ENCODE assay signal across 7 mouse cellular contexts in the genomic region with DNA sequence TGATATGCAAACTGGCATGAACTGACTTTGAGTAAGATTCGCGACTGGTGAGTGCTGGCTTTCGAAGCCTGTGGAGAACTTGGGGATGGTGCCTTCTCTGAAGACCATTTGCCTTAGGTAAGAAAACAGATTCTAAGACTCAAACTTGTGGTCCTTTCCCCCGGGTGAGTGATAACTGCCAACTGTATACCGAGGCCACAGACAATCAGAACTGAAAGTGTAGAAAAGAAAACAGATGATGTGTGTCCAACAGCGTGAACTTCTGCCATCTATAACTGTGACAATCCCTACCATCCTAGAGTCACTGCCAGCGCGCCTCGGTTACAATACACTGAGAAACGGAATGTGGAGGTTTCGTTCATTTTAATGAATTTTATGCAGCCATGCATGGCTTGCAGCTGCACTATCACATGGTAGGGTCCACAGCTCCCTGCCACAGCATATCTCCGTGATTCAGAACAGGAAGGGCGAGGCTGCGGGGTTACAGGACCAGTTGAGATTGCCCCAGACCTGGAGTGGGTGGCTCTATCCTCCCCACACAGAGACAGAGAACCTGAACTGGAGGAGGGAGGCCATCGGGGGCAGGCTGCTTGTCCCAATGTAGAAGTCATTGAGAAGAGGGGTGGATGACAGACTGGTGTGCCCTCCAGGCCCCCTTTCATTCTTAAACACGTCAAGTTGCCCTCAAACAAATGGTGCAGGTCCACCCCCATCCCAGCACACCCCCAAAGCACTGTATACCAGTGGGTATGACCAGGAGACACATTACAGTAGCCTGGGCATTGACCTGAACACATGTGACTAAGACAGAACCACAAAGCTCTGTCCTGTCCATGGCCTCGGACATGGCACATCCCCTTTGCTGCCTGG. TPM values are rescaled to one million over a fixed set of nuclear protein-coding genes. Genes with fewer than 3 reads are reported as not detected.
A peak's percentile ranks its signal among the peaks of the same experiment; 100 is the strongest.
DNase-seq lines count a peak whose midpoint lies in the region; ATAC-seq and TF ChIP-seq lines count a peak whose summit lies in the region.

No protein-coding gene starts in this region.

- ATAC-seq in limb, embryonic 13.5 days (ENCODE audit: low FRiP score, low read depth): no peak
- no peak for ATAC-seq in midbrain, embryonic 16.5 days

- TF ChIP-seq CTCF in lung, adult 2 months (IDR thresholded peaks at IDR 0.05; ENCODE audit: insufficient read depth, low read length): no peak

- no peaks in the 10 kb centered on the region for H3K9me3 ChIP-seq in forebrain, embryonic 10.5 days
- H3K9me3 ChIP-seq in limb, embryonic 13.5 days: no peaks in the 10 kb centered on the region
- H3K9me3 ChIP-seq in midbrain, embryonic 16.5 days (replicated peaks; ENCODE audit: control insufficient read depth, low read length, poor library complexity, severe bottlenecking): no peaks in the 10 kb centered on the region

- peaks cover 1% of the 10 kb centered on the region; the same call in 1 of the 2 replicates for H3K27me3 ChIP-seq in forebrain, embryonic 10.5 days (ENCODE audit: poor library complexity, severe bottlenecking)
- no peaks in the 10 kb centered on the region for H3K27me3 ChIP-seq in limb, embryonic 13.5 days
- H3K27me3 ChIP-seq in midbrain, embryonic 16.5 days (ENCODE audit: control insufficient read depth, insufficient read depth, low read depth, low read length): no peaks in the 10 kb centered on the region

- H3K27ac ChIP-seq in forebrain, embryonic 10.5 days: peak overlapping the region; percentile 89
- H3K27ac ChIP-seq in limb, embryonic 13.5 days: no peak overlapping the region
- H3K27ac ChIP-seq in midbrain, embryonic 16.5 days (ENCODE audit: low read length): no peak overlapping the region

- 61% methylated on average over 17 of the region's 17 CpGs for WGBS in lung, adult 2 months
- WGBS in forebrain, embryonic 10.5 days: 88% methylated on average over 17 of the region's 17 CpGs
- WGBS in limb, embryonic 13.5 days: 86% methylated on average over 17 of the region's 17 CpGs
- WGBS in midbrain, embryonic 16.5 days: 85% methylated on average over 17 of the region's 17 CpGs

- DNase-seq in lung, adult 2 months: no peak
- DNase-seq in lung, postnatal 14 days: no peak
- DNase-seq in forebrain, embryonic 10.5 days (ENCODE audit: extremely low spot score, low spot score): no peak
- DNase-seq in left cerebral cortex, adult 8-10 months (ENCODE audit: low spot score in 2 of 2): no peak
- DNase-seq in gastrocnemius, adult 18-20 months (ENCODE audit: low spot score): no peak

- peaks cover 16% of the 10 kb centered on the region for H3K36me3 ChIP-seq in forebrain, embryonic 10.5 days (replicated peaks)
- H3K36me3 ChIP-seq in limb, embryonic 13.5 days: peaks cover 10% of the 10 kb centered on the region
- H3K36me3 ChIP-seq in midbrain, embryonic 16.5 days (ENCODE audit: control insufficient read depth, insufficient read depth, low read length): peaks cover 5% of the 10 kb centered on the region

- peak overlapping the region; percentile 58 for H3K4me2 ChIP-seq in limb, embryonic 13.5 days (replicated peaks)
- H3K4me2 ChIP-seq in midbrain, embryonic 16.5 days (ENCODE audit: low read length): peak overlapping the region; percentile 62

- peaks cover 10% of the 10 kb centered on the region for H3K4me1 ChIP-seq in lung, adult 2 months (ENCODE audit: control insufficient read depth, insufficient read depth, low read length)
- peaks cover 50% of the 10 kb centered on the region for H3K4me1 ChIP-seq in forebrain, embryonic 10.5 days
- peaks cover 17% of the 10 kb centered on the region for H3K4me1 ChIP-seq in limb, embryonic 13.5 days
- peaks cover 18% of the 10 kb centered on the region for H3K4me1 ChIP-seq in midbrain, embryonic 16.5 days (ENCODE audit: control insufficient read depth, insufficient read depth, low read length)

- TF ChIP-seq POLR2A in lung, adult 2 months (IDR thresholded peaks at IDR 0.05; ENCODE audit: borderline replicate concordance, extremely low read depth, low read depth, low read length): no peak

- H3K9ac ChIP-seq in limb, embryonic 13.5 days: no peak overlapping the region
- H3K9ac ChIP-seq in midbrain, embryonic 16.5 days (ENCODE audit: low read depth, low read length): no peak overlapping the region; the same call in none of the 2 replicates

- peak overlapping the region; percentile 56 for H3K4me3 ChIP-seq in lung, adult 2 months (replicated peaks; ENCODE audit: extremely low read depth, low read depth, low read length)
- peak overlapping the region; percentile 71; the same call in 1 of the 2 replicates for H3K4me3 ChIP-seq in forebrain, embryonic 10.5 days
- H3K4me3 ChIP-seq in limb, embryonic 13.5 days: no peak overlapping the region
- H3K4me3 ChIP-seq in midbrain, embryonic 16.5 days (ENCODE audit: low read depth, low read length): peak overlapping the region; percentile 77; the same call in 1 of the 2 replicates

RNA-seq across cellular contexts. Expression of gene Ncln, which starts 1.4 kb away (rescaled TPM):
- 197 and 203 TPM in 2 replicates for polyA plus RNA-seq in lung, adult 2 months (2012; rRNA removed)
- 88.2 and 90.4 TPM in 2 replicates for polyA plus RNA-seq in forebrain, embryonic 10.5 days (2016; fragmentation: Nextera tagmentation; extraction: Ambion mirVana)
- polyA plus RNA-seq in limb, embryonic 13.5 days (2015; fragmentation: Nextera tagmentation; extraction: Ambion mirVana): 98.0 and 102 TPM in 2 replicates
- 61.1 and 61.3 TPM in 2 replicates for polyA plus RNA-seq in midbrain, embryonic 16.5 days (2015; fragmentation: Nextera tagmentation; extraction: Ambion mirVana)
- total RNA-seq in left cerebral cortex, adult 8-10 months (2022): 10 to 100 TPM; 70.9 to 91.6 (median 73.7) TPM
- 10 to 100 TPM; 41.0 to 45.8 TPM for total RNA-seq in gastrocnemius, adult 18-20 months (2021)

RNA-seq across cellular contexts. Expression of gene S1pr4, which starts 2.3 kb away (rescaled TPM):
- 40.3 and 47.5 TPM in 2 replicates for polyA plus RNA-seq in lung, adult 2 months (2012; rRNA removed)
- 0.32 and 0.33 TPM in 2 replicates for polyA plus RNA-seq in forebrain, embryonic 10.5 days (2016; fragmentation: Nextera tagmentation; extraction: Ambion mirVana)
- 0.28 and 0.53 TPM in 2 replicates for polyA plus RNA-seq in limb, embryonic 13.5 days (2015; fragmentation: Nextera tagmentation; extraction: Ambion mirVana)
- polyA plus RNA-seq in midbrain, embryonic 16.5 days (2015; fragmentation: Nextera tagmentation; extraction: Ambion mirVana): 0.44 and 0.58 TPM in 2 replicates
- 1 to 10 TPM in 2 of 4 experiments, under 1 TPM in 2; 0.41 to 1.2 (median 0.89) TPM for total RNA-seq in left cerebral cortex, adult 8-10 months (2022)
- under 1 TPM; 0.71 to 0.78 TPM for total RNA-seq in gastrocnemius, adult 18-20 months (2021)

RNA-seq across cellular contexts. Expression of gene Celf5, which starts 15.1 kb away (rescaled TPM):
- polyA plus RNA-seq in lung, adult 2 months (2012; rRNA removed): 0.92 and 1.1 TPM in 2 replicates
- 3.1 and 5.6 TPM in 2 replicates for polyA plus RNA-seq in forebrain, embryonic 10.5 days (2016; fragmentation: Nextera tagmentation; extraction: Ambion mirVana)
- 1.6 TPM in 2 replicates for polyA plus RNA-seq in limb, embryonic 13.5 days (2015; fragmentation: Nextera tagmentation; extraction: Ambion mirVana)
- 88.3 and 103 TPM in 2 replicates for polyA plus RNA-seq in midbrain, embryonic 16.5 days (2015; fragmentation: Nextera tagmentation; extraction: Ambion mirVana)
- total RNA-seq in left cerebral cortex, adult 8-10 months (2022): 100 to 1,000 TPM; 229 to 265 (median 242) TPM
- under 1 TPM; 0.05 to 0.07 TPM for total RNA-seq in gastrocnemius, adult 18-20 months (2021)

RNA-seq across cellular contexts. Expression of gene Gna15, which starts 26.4 kb away (rescaled TPM):
- 8.5 and 9.5 TPM in 2 replicates for polyA plus RNA-seq in lung, adult 2 months (2012; rRNA removed)
- polyA plus RNA-seq in forebrain, embryonic 10.5 days (2016; fragmentation: Nextera tagmentation; extraction: Ambion mirVana): 0.84 and 1.1 TPM in 2 replicates
- 1.6 and 1.9 TPM in 2 replicates for polyA plus RNA-seq in limb, embryonic 13.5 days (2015; fragmentation: Nextera tagmentation; extraction: Ambion mirVana)
- polyA plus RNA-seq in midbrain, embryonic 16.5 days (2015; fragmentation: Nextera tagmentation; extraction: Ambion mirVana): 0.80 and 0.87 TPM in 2 replicates
- total RNA-seq in left cerebral cortex, adult 8-10 months (2022): 1 to 10 TPM; 3.4 to 6.1 (median 5.3) TPM
- total RNA-seq in gastrocnemius, adult 18-20 months (2021): under 1 TPM; 0.53 to 0.57 TPM

RNA-seq across cellular contexts. Expression of gene Nfic, which starts 42.2 kb away (rescaled TPM):
- polyA plus RNA-seq in lung, adult 2 months (2012; rRNA removed): 89.6 and 103 TPM in 2 replicates
- polyA plus RNA-seq in forebrain, embryonic 10.5 days (2016; fragmentation: Nextera tagmentation; extraction: Ambion mirVana): 7.3 and 8.6 TPM in 2 replicates
- 77.2 and 82.8 TPM in 2 replicates for polyA plus RNA-seq in limb, embryonic 13.5 days (2015; fragmentation: Nextera tagmentation; extraction: Ambion mirVana)
- polyA plus RNA-seq in midbrain, embryonic 16.5 days (2015; fragmentation: Nextera tagmentation; extraction: Ambion mirVana): 15.4 and 17.2 TPM in 2 replicates
- total RNA-seq in left cerebral cortex, adult 8-10 months (2022): 10 to 100 TPM; 83.3 to 98.1 (median 85.4) TPM
- total RNA-seq in gastrocnemius, adult 18-20 months (2021): 100 to 1,000 TPM; 232 to 244 TPM

Comparison
In these comparisons a context has a peak if more than half of its experiments do, and no peak if none do; other contexts are left out.
1. RNA of gene S1pr4, which starts 2.3 kb away (polyA plus RNA-seq): 40.3 to 47.5 TPM in lung, adult 2 months; 0.28 to 0.53 TPM in limb, embryonic 13.5 days, 0.44 to 0.58 TPM in midbrain, embryonic 16.5 days and 0.32 to 0.33 TPM in forebrain, embryonic 10.5 days; every median in the first group is over 10 times any median in the second.
2. RNA of gene Celf5, which starts 15.1 kb away (polyA plus RNA-seq): 88.3 to 103 TPM in midbrain, embryonic 16.5 days; 3.1 to 5.6 TPM in forebrain, embryonic 10.5 days, 1.6 TPM in limb, embryonic 13.5 days and 0.92 to 1.1 TPM in lung, adult 2 months; every median in the first group is over 10 times any median in the second.